Mouse (Mus musculus) thymus, postnatal 36 days (tissue): ENCODE data around the gene Tk1.
A peak's percentile ranks its signal among the peaks of the same experiment; 100 is the strongest.
"Not testable (repeated sequence)": the region's sequence is repeated elsewhere in the genome, so short reads cannot be mapped to it uniquely, and the experiment has no call there.

Source experiments
- DNase-seq, 2 experiments: peaks; one replicate each; pipeline ENCODE4 v3.0.0; 2022; ENCODE audit warnings: mixed read lengths in 2 of 2

Tk1 gene

GRCm38 (mm10) chr11:117820173-117820572 lies 5.7 kb downstream of the Tk1 start:
- DNase-seq: no peak

DNA sequence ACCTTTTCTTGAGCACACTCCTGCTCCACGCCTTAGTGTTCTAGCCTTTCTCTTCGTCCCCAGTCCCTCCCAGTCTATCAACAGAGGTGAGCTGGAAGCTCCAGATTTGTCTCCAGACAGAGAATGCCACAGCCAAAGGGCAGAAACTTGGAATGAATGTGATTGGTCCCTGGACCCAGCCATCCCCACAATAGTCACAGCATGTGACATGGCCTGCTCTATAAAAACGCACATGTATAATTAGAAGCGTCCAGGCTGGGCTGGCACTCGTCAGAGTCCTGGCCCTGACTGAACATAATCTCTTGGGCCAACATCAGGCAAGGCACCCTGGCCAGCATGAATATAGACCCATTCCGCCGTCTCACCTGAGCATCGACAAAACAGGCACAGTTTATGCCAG lies 6.8 kb downstream of the Tk1 start:
- DNase-seq: no peak

- no peak for DNase-seq
Observed at GRCm38 (mm10) chr11:117816389-117816996, 9.4 kb downstream of the Tk1 start.

GRCm38 (mm10) chr11:117815850-117816249 lies 10.0 kb downstream of the Tk1 start:
- not testable (repeated sequence) for DNase-seq

- no peak for DNase-seq
Observed at GRCm38 (mm10) chr11:117814704-117815366, 11.1 kb downstream of the Tk1 start.

DNA sequence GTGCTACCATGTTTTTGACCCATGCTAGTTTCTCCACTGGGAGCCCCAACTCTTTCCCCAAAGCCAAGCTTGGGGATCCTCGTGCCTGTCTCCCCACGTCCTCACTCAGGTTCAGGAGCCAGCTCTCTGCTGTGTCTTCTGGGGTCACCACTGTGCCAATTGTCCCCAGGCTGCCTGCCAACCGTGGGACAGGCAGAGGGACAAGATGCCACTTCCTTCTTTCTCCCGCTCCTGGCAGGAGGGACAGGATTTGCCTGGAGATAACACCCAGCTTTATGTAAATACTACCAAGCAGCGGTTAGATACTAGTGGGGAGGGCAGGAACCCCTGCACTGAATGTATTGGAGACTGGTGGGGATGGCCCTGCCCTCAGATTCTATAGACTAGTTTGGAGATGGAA lies 12.0 kb downstream of the Tk1 start:
- no peak for DNase-seq

- peak; percentile 81 to 85 for DNase-seq
Observed at GRCm38 (mm10) chr11:117810401-117811046, 15.4 kb downstream of the Tk1 start.

GRCm38 (mm10) chr11:117809407-117810311 lies 16.2 kb downstream of the Tk1 start, which contains the start of the genes Gm20708 and Syngr2:
TSS of gene Gm20708 (plus strand) at chr11:117809668.
TSS of gene Syngr2 (plus strand) at chr11:117809668.
- peak; percentile 75 to 76 for DNase-seq

- DNase-seq: no peak
Observed at GRCm38 (mm10) chr11:117806781-117807180, 19.1 kb downstream of the Tk1 start.

DNA sequence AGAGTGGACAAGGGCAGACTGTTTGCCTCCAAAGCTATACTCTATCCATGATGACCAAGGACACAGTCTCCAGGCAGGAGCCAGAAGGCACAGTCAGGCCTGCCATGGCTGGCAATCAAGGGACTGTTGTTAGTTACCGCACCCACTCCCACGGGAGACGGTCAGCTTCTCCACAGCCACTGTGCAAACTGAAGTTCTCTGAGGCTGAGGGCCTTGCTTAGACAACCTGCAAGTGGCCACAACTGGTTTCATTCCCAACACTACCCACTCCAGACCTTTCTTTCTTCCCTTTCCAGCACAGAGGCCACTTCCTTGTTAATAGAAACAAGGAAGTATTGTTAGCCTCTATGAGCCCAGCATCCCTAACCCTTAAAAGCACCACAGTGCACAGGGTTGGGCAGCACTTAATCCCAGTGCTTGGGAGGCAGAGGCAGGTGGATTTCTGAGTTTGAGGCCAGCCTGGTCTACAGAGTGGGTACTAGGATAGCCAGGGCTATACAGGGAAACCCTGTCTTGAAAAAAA lies 22.7 kb downstream of the Tk1 start:
- DNase-seq: no peak

- DNase-seq: no peak
Observed at GRCm38 (mm10) chr11:117801650-117802049, 24.2 kb downstream of the Tk1 start.

GRCm38 (mm10) chr11:117800038-117800437 lies 25.9 kb downstream of the Tk1 start:
- no peak for DNase-seq

- DNase-seq: no peak
Observed at GRCm38 (mm10) chr11:117799174-117799573, 26.7 kb downstream of the Tk1 start.

DNA sequence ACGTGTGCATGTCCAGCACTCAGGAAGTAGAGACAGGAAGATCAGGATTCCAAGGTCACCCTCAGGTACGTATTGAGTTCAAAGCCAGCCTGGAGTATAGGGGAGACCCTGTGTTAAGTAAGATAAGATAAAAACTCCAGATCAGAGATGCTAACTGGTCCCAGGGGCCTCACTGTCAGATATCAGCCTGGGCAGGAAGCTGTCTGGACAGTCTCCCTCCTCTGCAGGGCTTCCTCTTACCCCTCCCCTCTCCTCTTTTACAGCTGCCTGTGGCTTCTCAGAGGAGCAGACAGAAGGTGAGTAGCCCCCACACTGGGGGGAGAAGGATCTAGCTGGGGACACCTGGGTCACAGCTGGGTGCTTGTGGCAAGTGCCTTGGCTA lies 27.7 kb downstream of the Tk1 start:
- peak in 1 of 2 experiments; percentile 52 for DNase-seq

DNA sequence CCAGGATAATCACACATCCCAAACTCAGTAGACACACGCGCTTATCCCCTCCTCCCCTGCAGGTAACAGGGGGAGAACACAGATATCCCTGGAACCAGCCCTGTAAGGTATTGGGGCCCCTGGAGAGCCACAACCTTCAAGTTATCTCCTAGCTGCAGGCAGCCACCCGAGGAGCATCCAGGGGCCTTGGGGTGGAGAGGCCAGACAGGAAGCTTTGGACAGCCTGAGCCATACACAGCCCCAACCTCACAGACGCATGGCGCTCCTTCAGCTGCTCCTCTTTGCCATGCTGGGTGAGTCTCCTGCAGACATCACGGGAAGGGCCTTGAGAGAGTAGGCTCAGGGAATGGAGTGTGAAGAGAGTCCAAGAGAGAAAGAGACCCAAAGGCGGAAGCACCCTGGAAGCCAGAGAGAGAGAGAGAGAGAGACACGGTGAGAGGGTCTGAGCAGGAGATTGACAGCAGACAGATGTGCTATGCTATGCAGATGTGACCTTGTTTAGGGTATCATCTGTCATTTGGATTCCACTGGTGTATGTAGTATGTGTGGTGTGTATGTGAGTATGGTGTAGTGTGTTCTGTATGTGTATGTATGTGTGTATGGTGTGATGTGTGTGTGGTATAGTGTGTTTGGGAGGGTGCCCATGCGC lies 28.3 kb downstream of the Tk1 start, which contains the start of gene 6030468B19Rik:
Gene 6030468B19Rik, plus strand, starts transcription at position 150 of the 649 bp plus-strand sequence.
- DNase-seq: no peak

DNA sequence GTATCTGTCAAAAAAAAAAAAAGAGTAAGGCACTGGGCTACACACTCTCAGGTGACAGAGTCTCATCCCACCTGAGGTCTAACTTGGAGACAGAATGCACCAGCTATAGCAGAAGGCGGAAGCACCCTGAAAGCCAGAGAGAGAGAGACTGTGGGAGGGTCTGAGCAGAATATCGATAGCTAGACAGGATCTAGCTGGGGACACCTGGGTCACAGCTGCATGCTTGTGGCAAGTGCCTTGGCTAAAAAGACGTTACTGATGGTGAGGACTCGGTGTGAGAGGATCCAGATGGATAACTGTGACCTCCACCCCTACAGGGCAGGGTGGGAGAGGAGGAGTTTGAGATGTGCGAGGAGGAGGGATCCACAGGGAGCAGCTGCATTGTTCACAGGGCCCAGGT lies 28.9 kb downstream of the Tk1 start:
- DNase-seq: no peak

GRCm38 (mm10) chr11:117794035-117794551 lies 31.8 kb downstream of the Tk1 start:
- peak in 1 of 2 experiments; percentile 56 for DNase-seq

DNA sequence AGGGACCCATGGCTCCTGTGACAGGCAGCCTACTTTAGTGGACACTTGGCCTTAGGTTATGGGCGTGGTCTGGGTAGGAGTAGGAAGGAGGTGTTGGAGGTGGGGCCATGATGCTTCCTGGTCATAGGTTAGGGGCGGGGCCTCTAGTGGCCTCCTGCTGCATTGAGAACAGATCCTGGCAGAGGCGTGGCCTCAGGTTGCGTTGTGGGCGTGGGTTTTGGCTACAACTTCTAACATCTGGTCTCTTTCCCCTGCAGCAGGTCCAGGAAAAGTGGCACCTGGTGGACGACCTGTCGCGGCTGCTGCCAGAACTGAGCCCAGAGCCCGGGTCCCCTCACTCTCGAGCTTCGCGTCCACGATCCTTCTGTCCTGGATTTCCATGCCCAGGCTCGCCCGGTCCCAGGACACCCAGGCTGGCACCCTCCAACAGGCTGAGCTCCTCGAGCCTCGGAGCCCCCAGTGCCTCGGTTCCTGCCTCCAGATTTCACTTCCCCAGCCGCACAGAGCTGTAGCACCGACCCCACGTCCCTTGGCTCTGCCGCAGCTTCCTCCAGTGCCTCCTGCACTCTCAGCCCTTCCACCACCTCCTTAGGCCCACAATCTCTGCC lies 33.5 kb downstream of the Tk1 start:
- peak; percentile 39 to 71 for DNase-seq

- no peak for DNase-seq
Observed at GRCm38 (mm10) chr11:117791441-117791761, 34.5 kb downstream of the Tk1 start.

- DNase-seq: no peak
Observed at GRCm38 (mm10) chr11:117790703-117791440, 35.0 kb downstream of the Tk1 start.

- DNase-seq: peak; percentile 69 to 71
Observed at GRCm38 (mm10) chr11:117790286-117790685, 35.6 kb downstream of the Tk1 start.
